Mouse (Mus musculus): ENCODE measurements around the gene Tmem198b. TPM values are rescaled to one million over a fixed set of nuclear protein-coding genes. Genes with fewer than 3 reads are reported as not detected.

The Tmem198b gene
- total RNA-seq, 2 experiments from 2014 or later = 6.8 to 7.0 TPM

DNA sequence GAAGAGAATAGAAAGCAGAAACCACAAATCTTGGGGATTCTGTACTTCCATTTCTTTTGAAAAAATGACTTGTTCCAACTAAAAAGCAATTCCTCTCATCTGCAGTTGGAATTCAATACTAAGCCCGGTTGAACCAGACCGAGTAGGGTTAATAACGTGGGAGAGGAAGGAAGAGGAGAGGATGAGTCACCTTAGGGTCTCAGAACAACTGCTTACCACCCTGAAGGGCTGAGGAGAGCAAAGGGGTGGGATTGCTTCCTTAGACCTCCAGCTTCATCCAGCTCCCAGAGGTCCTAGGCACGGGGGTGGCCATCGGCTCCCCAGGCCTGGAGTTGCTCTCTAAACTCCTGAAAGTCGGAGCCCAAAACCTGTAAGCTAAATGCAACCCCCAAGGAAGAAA, 809 bp downstream of the Tmem198b start:
- intact Hi-C loops (cut with DNase I) = loop anchor here (1.0 kb wide), 1 partner anchor 24 kb away; no protein-coding TSS in a partner anchor

DNA sequence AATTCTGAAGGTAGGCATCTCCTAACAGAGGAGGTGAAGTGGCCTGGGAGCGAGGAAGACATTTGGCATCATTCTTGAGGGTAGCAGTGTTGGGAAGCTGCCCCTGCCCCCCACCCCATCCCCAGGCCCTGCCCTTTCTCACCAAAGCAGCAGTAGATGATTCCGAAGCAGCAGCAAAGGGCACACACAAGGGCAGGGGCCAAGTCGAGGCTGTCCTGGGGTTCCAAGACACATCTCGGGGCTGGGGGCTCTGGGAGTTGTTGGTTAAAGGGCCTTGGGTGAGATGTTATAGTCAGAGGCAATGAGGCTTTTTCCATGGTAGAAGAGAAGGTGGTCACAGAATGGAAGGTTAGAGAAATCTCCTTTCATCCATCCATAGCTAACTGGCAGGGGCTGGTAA, 1.2 kb downstream of the Tmem198b start:
- DNase-seq = no peak
- intact Hi-C loops (cut with DNase I) = loop anchor here (1.0 kb wide), 1 partner anchor 24 kb away; no protein-coding TSS in a partner anchor

More for the DNA sequence above, 809 bp downstream of the Tmem198b start:
- DNase-seq = no peak

DNA sequence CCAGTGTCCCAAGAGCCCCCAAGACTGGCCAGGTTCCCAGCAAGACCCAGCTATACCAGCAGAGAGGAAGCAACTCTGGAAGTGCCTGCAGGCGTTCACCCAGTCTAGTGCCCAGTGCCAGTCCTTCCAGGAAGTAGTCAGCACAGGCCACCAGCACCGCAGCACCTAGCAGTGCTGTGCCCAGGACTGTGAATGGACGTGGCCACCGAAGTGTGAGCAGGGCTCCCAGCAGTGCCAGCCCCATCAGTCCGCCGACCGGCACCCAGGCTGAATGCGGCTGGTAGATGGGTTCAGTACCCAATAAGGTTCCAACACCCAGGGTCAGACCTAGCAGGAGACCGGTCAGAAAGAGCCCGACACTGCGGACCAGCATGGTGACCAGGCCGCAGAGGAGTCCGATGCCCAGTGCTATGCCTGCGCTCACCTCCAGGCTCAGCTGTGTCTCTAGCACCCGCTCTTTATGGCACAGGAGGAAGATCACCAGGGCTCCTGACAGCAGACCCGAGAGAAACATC, 2.1 kb downstream of the Tmem198b start:
- intact Hi-C loops (cut with DNase I) = no loop called here
- no peak for DNase-seq

DNA sequence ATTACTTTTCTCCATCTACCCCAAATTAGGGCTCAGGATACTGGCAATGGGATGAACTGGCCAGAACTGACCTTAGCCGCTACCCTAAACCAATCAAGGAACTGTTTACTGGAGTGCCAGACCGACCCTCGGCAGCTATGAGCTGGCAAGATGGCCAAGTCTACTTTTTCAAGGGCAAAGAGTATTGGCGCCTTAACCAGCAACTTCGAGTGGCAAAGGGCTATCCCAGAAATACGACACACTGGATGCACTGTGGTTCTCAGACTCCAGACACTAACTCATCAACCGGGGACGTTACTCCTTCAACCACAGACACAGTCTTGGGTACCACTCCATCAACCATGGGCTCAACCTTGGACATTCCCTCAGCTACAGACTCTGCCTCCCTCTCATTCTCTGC, 5.5 kb downstream of the Tmem198b start:
- no peak for DNase-seq
- intact Hi-C loops (cut with DNase I) = no loop called here

DNA sequence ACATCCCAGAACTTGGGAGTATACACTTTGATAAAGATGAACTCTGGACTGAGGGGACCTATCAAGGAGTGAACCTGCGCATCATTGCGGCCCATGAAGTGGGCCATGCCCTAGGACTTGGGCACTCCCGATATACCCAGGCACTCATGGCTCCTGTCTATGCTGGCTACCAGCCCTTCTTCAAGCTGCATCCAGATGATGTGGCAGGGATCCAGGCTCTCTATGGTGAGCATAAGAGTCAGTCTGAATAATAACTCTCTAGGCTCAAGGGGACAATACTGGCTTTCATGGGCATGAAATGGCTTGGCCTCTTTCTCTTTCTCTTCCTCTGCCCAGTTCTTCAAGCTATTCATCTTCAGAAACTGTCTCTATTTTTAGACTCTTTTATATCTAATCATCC, 8.6 kb downstream of the Tmem198b start:
- intact Hi-C loops (cut with DNase I) = no loop called here
- no peak for DNase-seq

DNA sequence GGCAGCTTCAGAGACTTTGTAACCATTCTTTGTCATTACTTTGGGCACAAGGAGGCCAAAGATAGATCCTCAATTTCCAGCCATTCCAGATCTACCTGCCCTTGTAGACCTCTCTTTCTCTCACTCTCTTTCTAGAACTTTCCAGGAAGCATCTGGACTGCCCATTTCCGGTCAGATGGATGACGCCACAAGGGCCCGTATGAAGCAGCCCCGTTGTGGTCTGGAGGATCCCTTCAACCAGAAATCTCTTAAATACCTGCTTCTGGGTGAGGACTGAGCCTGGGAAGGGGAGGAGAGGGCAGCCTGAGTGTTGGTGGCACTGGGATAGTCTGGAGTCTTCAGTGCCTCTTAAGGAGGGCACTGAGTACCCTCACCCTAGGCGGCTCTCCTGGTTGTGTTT, 9.8 kb downstream of the Tmem198b start:
- DNase-seq = no peak
- intact Hi-C loops (cut with DNase I) = no loop called here

DNA sequence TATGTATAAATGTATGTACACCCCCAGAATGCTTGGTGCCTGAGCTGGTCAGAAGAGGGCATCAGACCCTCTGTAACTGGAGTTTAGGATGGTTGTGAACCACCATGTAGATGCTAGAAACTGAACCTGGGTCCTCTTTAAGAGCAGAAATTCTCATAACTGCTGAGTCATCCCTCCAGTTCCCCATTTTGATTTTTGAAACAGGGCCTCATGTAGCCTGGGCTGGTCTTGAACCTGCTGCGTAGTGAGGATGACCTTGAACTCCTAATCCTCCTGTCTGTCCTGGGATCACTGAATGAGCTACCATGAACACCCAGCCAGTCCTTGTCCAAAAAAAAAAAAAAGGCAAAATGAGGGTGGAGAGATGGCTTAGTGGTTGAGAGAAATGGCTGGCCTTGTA, 10.9 kb downstream of the Tmem198b start:
- no peak for DNase-seq
- intact Hi-C loops (cut with DNase I) = no loop called here

DNA sequence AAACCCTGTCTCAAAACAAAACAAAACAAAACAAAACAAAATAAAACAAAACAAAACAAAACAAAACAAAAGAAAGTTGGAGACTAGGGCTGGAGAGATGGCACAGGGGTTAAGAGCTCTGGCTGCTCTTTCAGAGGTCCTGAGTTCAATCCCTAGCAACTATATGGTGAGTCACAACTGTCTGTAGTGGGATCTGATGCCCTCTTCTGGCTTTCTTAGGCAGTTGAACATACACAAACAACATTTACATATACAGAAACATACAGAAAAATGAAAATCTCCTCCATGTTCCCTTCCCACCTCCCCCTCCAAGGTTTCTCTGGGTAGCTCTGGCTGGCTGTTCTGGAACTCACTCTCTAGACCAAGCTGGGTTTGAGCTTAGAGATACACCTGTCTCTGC, 12.1 kb downstream of the Tmem198b start:
- DNase-seq = no peak
- intact Hi-C loops (cut with DNase I) = no loop called here

DNA sequence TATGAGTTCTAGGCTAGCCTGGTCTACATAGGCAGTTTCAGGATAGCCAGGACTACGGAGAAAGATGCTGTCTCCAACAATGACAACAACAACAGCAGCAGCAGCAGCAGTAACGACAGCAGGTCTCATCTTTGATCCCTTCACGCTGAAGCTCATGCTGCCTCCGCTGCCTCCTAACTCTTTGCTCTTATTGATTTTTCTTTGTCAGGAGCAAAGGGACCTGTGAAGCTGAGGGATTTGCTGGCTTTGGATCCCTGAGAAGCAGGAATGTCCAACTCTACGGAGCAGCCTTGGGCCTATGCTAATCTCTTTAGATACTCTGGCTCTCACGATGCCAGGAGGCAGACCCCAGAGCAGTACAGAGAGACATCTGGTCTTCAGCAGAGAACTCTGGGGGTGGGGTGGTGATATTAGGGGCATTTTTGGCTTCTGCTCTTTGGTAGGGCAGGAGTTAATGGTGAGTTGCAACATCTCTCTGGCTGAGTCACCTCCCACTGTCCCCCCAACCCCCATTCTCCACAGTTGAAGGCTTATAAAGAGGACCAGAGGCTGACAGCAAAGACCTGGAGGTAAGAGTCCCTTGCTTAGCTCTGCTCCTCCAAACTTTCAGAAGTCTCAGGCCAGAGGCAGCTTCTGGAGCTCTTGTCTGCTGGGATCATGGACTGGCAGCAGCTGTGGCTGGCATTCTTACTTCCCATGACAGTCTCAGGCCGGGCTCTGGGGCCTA, 13.6 kb downstream of the Tmem198b start, which contains the start of gene Mmp19:
Gene Mmp19 (plus strand): TSS at position 513 of the 727 bp plus-strand sequence.
- DNase-seq = peak in 1 of 2 experiments; percentile 54
- intact Hi-C loops (cut with DNase I) = no loop called here

DNA sequence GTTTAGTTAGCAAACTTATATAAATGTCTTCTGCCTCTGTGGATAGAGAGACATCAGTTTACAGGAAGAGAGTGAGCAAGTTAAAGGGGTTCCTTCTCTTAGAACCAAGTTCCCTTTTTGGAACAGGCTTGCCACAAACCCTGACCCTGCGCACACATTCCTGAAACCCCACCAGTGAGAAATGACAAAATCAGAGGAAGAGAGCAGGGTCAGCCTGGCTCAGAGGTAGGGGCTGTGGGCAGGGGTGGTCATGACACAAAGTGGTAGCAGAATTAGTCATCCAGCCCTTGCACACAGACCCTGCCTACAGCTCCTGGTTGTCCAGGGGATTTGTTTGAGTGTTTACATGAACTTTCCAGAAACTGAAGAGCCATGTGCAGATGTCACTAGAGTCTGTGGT, 24.0 kb downstream of the Tmem198b start:
- peak in 1 of 2 experiments; percentile 21 for DNase-seq
- intact Hi-C loops (cut with DNase I) = no loop called here

DNA sequence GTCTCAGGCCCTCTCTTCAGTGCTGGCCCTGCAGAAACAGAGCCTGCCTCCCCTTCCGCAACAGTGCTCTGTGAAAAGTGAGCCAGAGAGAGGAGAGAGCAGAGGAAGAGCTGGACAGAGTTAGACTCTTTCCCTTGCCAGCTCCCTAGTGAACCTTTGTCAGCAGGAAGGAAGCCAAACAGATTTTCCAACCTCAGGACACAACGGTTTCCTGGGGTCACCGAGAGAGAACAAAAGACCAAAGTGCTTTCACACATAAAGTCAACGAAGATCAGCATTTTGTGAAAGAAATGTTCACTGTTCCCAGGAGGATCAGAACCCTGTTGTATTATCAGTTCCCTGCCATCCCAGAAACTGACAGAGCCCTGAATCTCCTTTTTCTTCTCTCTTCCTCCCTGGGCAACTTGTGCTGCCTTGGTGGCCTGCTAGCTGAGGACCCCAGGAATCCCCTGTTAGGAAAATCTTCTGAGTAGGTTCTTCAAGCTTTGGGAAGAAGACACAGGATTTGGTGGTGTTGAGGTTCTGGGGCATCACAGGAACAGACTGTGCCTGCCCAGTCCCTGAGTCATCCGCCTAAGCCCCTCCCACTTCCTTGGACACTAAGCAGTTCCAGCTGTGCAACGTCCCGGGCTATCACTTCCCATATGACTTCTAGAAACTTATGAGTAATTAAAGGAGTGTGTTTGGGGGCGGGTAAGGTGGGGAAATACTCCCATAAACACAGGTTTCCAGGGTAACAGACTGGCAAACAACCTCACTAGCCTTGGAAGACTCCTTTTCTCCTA, 25.0 kb downstream of the Tmem198b start:
- intact Hi-C loops (cut with DNase I) = loop anchor here (1.0 to 2.0 kb wide), 2 partner anchors 24 to 28 kb away; no protein-coding TSS in a partner anchor
- DNase-seq = peak; percentile 85

DNA sequence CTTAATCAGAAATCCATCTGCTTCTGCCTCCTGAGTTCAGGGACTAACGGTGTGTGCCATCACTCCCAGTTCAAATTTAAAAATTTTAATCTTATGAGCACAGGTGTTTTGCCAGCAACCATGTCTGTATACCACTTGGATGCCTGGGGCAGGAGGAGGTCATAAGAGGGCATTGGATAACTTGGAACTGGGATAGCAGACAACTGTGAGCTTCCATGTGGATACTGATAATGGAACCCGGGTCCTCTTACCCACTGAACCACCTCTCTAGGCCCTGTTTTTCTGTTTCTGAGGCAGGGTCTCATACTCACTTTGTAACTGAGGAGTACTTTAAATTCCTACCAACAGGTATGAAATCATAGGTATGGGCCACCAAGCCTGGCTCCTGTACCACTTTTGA, 25.7 kb downstream of the Tmem198b start:
- peak in 1 of 2 experiments; percentile 16 for DNase-seq
- intact Hi-C loops (cut with DNase I) = loop anchor here (2.0 kb wide), 1 partner anchor 28 kb away; no protein-coding TSS in a partner anchor

DNA sequence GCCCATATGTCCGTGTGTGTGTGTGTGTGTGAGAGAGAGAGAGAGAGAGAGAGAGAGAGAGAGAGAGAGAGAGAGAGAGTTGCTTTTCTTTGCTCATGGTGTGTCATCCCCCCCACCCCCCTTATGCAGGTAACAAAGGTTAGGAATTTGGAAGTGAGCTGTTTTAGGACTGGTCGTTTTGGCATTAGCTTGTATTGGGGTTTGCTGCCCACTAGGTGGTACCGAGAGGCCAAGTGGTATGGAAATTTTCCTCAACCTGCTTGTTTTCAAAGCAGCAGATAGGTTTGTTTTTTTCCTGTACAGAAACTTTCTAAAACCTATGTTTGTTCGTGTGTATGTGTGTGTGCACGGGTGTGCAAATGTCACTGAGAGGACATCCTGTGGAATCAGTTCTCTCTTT, 30.5 kb downstream of the Tmem198b start:
- intact Hi-C loops (cut with DNase I) = loop anchor here (2.0 kb wide), 1 partner anchor 119 kb away; no protein-coding TSS in a partner anchor
- DNase-seq = no peak

DNA sequence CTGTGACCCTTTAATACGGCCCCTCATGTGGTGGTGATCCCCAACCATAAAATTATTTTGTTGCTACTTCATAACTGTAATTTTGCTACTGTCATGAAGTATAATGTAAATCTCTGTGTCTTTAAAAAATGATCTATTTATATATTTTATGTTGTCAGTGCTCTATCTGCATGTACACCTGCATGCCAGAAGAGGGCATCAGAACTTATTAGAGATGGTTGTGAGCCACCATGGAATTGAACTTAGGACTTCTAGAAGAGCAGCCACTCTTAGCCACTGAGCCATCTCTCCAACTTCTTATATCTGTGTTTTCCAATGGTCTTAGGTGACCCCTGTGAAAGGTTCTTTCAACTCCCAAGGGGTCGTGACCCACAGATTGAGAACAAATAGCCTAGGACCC, 31.3 kb downstream of the Tmem198b start:
- intact Hi-C loops (cut with DNase I) = loop anchor here (2.0 kb wide), 1 partner anchor 120 kb away; no protein-coding TSS in a partner anchor
- DNase-seq = no peak

Other genes starting within 250 kb of the Tmem198b start
- gene Pa2g4, start 238.4 kb downstream of the Tmem198b start, total RNA-seq (2021) = 10 to 100 TPM; 43.4 to 50.5 TPM
- gene Erbb3, start 214.7 kb downstream of the Tmem198b start, total RNA-seq (2021) = 1 to 10 TPM; 8.9 to 9.2 TPM
- gene Rps26, start 177.6 kb downstream of the Tmem198b start, total RNA-seq (2021) = 100 to 1,000 TPM; 246 to 289 TPM
- under 1 TPM; 0.62 to 0.69 TPM for gene Ikzf4, start 158.4 kb downstream of the Tmem198b start, total RNA-seq (2021)
- gene Suox, start 130.3 kb downstream of the Tmem198b start, total RNA-seq (2021) = 10 to 100 TPM; 23.7 to 27.0 TPM
- gene Rab5b, start 108.1 kb downstream of the Tmem198b start, total RNA-seq (2021) = 10 to 100 TPM; 80.8 to 81.1 TPM
- gene Pmel, start 100.2 kb downstream of the Tmem198b start, total RNA-seq (2021) = under 1 TPM; 0.46 to 0.50 TPM
- 10 to 100 TPM; 13.8 to 13.9 TPM for gene Cdk2, start 99.3 kb downstream of the Tmem198b start, total RNA-seq (2021)
- gene Dgka, start 59.5 kb downstream of the Tmem198b start, total RNA-seq (2021) = 10 to 100 TPM; 11.5 to 12.8 TPM
- gene Pym1, start 56.5 kb downstream of the Tmem198b start, total RNA-seq (2021) = 1 to 10 TPM; 7.8 to 9.7 TPM
- gene Mmp19, start 13.5 kb downstream of the Tmem198b start, total RNA-seq (2021) = 1 to 10 TPM; 3.5 to 4.0 TPM
- gene Dnajc14, start 308 bp downstream of the Tmem198b start, total RNA-seq (2021) = 10 to 100 TPM; 32.8 to 36.4 TPM
- 10 to 100 TPM; 38.0 to 39.1 TPM for gene Sarnp, start 13.0 kb upstream of the Tmem198b start, total RNA-seq (2021)
- gene Ormdl2, start 17.3 kb upstream of the Tmem198b start, total RNA-seq (2021) = 1 to 10 TPM; 7.9 to 8.0 TPM
- gene Gdf11, start 87.3 kb upstream of the Tmem198b start, total RNA-seq (2021) = 1 to 10 TPM; 1.9 to 2.8 TPM
- 100 to 1,000 TPM; 117 to 143 TPM for gene Cd63, start 96.6 kb upstream of the Tmem198b start, total RNA-seq (2021)
- gene Rdh5, start 118.5 kb upstream of the Tmem198b start, total RNA-seq (2021) = 1 to 10 TPM; 6.4 to 7.5 TPM
- gene Bloc1s1, start 119.7 kb upstream of the Tmem198b start, total RNA-seq (2021) = 100 to 1,000 TPM; 184 to 206 TPM
- gene Itga7, start 129.4 kb upstream of the Tmem198b start, total RNA-seq (2021) = 100 to 1,000 TPM; 160 to 167 TPM
- not detected for gene Mettl7b, start 156.6 kb upstream of the Tmem198b start, total RNA-seq (2021)
- gene Olfr9, start 185.1 kb upstream of the Tmem198b start, total RNA-seq (2021) = not detected
- not detected for gene Olfr763, start 206.4 kb upstream of the Tmem198b start, total RNA-seq (2021)
- not detected for gene Olfr764-ps1, start 235.5 kb upstream of the Tmem198b start, total RNA-seq (2021)
- gene Olfr765, start 245.6 kb upstream of the Tmem198b start, total RNA-seq (2021) = not detected

Measured in heart, postnatal 36 days (tissue).